Mouse (Mus musculus) embryonic fibroblast, embryonic 13.5 days (primary cell): ENCODE results near the gene C330007P06Rik.

Experiments used
- CTCF ChIP-seq: IDR thresholded peaks from 2 replicates; pipeline ENCODE4 v1.5.1; 2011; ENCODE audit warnings: mild to moderate bottlenecking, control low read depth, low read length, moderate library complexity, borderline replicate concordance; ENCODE audit not compliant: insufficient read depth
- POLR2A ChIP-seq: IDR thresholded peaks from 2 replicates; pipeline ENCODE4 v1.6.1; 2011; ENCODE audit warnings: low read depth, mild to moderate bottlenecking, control low read depth, low read length, moderate library complexity

DNA sequence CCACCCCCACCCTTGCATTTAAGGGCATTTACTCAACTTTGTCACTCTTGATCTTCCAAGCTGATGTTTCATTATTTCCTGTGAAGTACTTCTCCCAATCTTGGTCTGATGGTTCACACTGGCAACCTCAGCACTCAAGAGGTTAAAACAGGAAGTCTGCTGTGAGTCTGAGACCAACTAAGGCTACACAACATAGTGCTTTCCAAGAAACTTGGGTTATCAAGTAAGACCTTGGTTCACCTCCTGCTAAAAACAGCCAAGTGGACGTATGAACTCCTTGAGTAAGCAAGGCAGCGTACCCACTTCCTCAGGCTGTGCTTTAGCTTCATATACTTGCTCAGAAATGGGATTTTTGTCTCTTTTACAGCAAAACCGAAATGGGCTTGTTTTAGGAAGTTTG lies 3.5 kb downstream of the C330007P06Rik start:
- TF ChIP-seq CTCF (no peak), POLR2A (no peak)
